Comparison of ENCODE assay signal across 8 mouse cellular contexts in the genomic region with DNA sequence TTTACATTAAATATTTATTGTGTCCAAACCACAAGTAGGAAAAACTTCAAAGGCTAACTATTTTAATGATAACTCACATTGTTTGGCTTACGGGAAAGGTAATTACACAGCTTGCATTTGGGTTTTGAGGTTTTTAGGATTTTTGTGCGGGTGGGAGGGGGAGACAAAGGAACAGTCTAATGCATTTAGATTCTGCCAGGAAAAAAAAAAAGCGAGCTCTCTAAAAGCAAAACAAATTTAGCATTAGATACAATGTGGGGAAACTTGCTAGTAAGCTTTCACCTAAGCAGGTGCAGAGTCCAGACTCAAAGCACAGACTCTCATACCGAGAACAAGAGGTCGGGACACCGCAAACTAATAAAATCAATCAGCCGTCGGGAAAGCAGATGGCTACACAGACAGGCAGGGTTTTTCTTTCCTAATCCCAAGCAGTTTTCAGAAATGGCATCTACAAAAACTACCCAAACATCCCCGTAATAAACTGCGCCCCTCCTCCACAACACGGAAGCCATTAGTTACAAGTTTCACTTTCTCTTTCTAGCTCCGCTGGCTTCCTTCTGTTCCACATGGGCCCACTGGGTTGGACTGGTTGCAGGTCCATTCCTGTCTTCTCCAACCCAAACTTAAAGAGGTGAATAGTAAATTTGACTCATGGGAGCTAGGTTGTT. TPM values are rescaled to one million over a fixed set of nuclear protein-coding genes. Genes with fewer than 3 reads are reported as not detected.
DNase-seq lines count a peak whose midpoint lies in the region; ATAC-seq and TF ChIP-seq lines count a peak whose summit lies in the region.

No protein-coding gene starts in this region.

- DNase-seq in ovary, adult 18-20 months (ENCODE audit: low spot score) = peak; percentile 24
- DNase-seq in ovary, postnatal 10 days (ENCODE audit: low spot score) = no peak
- DNase-seq in kidney, adult 18-20 months = peak; percentile 72
- peak; percentile 65 for DNase-seq in lung, postnatal 10 days
- DNase-seq in testis, postnatal 10 days (ENCODE audit: low spot score) = peak; percentile 55
- no peak for DNase-seq in layer of hippocampus, postnatal 14 days (ENCODE audit: low spot score in 2 of 2)
- DNase-seq in hindbrain, embryonic 14.5 days (ENCODE audit: low spot score) = no peak

- no peak for TF ChIP-seq CTCF in bone marrow, adult 2 months (IDR thresholded peaks at IDR 0.05; ENCODE audit: control insufficient read depth, insufficient read depth, low read length)

- no peaks in the 10 kb centered on the region for H3K9me3 ChIP-seq in hindbrain, embryonic 14.5 days (ENCODE audit: control insufficient read depth, low read length)

- WGBS in bone marrow, adult 2 months = 7% methylated on average over 12 of the region's 12 CpGs
- 74% methylated on average over 12 of the region's 12 CpGs for WGBS in hindbrain, embryonic 14.5 days

- H3K27me3 ChIP-seq in hindbrain, embryonic 14.5 days (ENCODE audit: control insufficient read depth, insufficient read depth, low read length) = no peaks in the 10 kb centered on the region

- H3K27ac ChIP-seq in bone marrow, adult 2 months (ENCODE audit: control insufficient read depth, insufficient read depth, low read depth, low read length, poor library complexity) = peak overlapping the region; percentile 11; the same call in 1 of the 2 replicates
- no peak overlapping the region for H3K27ac ChIP-seq in hindbrain, embryonic 14.5 days

- no peaks in the 10 kb centered on the region; the same call in 1 of the 2 replicates for H3K36me3 ChIP-seq in hindbrain, embryonic 14.5 days (replicated peaks; ENCODE audit: control insufficient read depth, insufficient read depth)

- TF ChIP-seq POLR2A in bone marrow, adult 2 months (IDR thresholded peaks at IDR 0.05; ENCODE audit: borderline replicate concordance, control insufficient read depth, low read depth, low read length) = no peak

- peaks cover 10% of the 10 kb centered on the region for H3K4me1 ChIP-seq in bone marrow, adult 2 months (ENCODE audit: control insufficient read depth, insufficient read depth, low read length)
- H3K4me1 ChIP-seq in hindbrain, embryonic 14.5 days (replicated peaks; ENCODE audit: control insufficient read depth, insufficient read depth, low read length) = no peaks in the 10 kb centered on the region

- H3K4me2 ChIP-seq in hindbrain, embryonic 14.5 days (replicated peaks) = no peak overlapping the region

- H3K9ac ChIP-seq in hindbrain, embryonic 14.5 days = no peak overlapping the region

- peak overlapping the region; percentile 69 for H3K4me3 ChIP-seq in bone marrow, adult 2 months (replicated peaks; ENCODE audit: control insufficient read depth, low read depth, low read length)
- no peak overlapping the region for H3K4me3 ChIP-seq in hindbrain, embryonic 14.5 days (replicated peaks; ENCODE audit: low read length)

- ATAC-seq in hindbrain, embryonic 14.5 days (ENCODE audit: low FRiP score) = no peak

RNA-seq across cellular contexts. Expression of a gene that starts 8.0 kb away (rescaled TPM):
- polyA plus RNA-seq in bone marrow, adult 2 months (2011; ENCODE audit: insufficient read depth, insufficient read length, low replicate concordance, missing spikeins) = 21.4 and 60.0 TPM in 2 replicates
- 10 to 100 TPM; 34.9 to 36.4 TPM for total RNA-seq in layer of hippocampus, postnatal 14 days (2021)
- 49.1 and 50.6 TPM in 2 replicates for polyA plus RNA-seq in hindbrain, embryonic 14.5 days (2014; fragmentation: Nextera tagmentation; extraction: Ambion mirVana)

RNA-seq across cellular contexts. Expression of a gene that starts 39.3 kb away (rescaled TPM):
- 54.2 and 71.2 TPM in 2 replicates for polyA plus RNA-seq in bone marrow, adult 2 months (2011; ENCODE audit: insufficient read depth, insufficient read length, low replicate concordance, missing spikeins)
- 10 to 100 TPM; 16.3 to 21.5 TPM for total RNA-seq in layer of hippocampus, postnatal 14 days (2021)
- 20.1 and 21.1 TPM in 2 replicates for polyA plus RNA-seq in hindbrain, embryonic 14.5 days (2014; fragmentation: Nextera tagmentation; extraction: Ambion mirVana)

Comparison
In these comparisons a context has a peak if more than half of its experiments do, and no peak if none do; other contexts are left out.
1. DNase-seq: peak in ovary, adult 18-20 months (single experiment), kidney, adult 18-20 months (single experiment), lung, postnatal 10 days (single experiment) and testis, postnatal 10 days (single experiment); none in ovary, postnatal 10 days (single experiment), layer of hippocampus, postnatal 14 days (0 of 2) and hindbrain, embryonic 14.5 days (single experiment).